Mouse (Mus musculus): ENCODE results near the gene Slx1b. TPM values are rescaled to one million over a fixed set of nuclear protein-coding genes. Genes with fewer than 3 reads are reported as not detected.

Gene Slx1b
- polyA plus RNA-seq, 1 experiment = 16.0 TPM

GRCm38 (mm10) chr7:126663646-126664045 lies 31.9 kb downstream of the Slx1b start:
- H3K27me3 ChIP-seq (ENCODE audit: control insufficient read depth, insufficient read depth, low read length) = no peaks in the 10 kb centered on the region
- TF ChIP-seq CTCF (IDR thresholded peaks at IDR 0.05; ENCODE audit: extremely low read depth, insufficient read length, insufficient replicate concordance, low read depth, low read length) = no peak
- TF ChIP-seq POLR2A (IDR thresholded peaks at IDR 0.05; ENCODE audit: low read depth, low read length) = no peak
- H3K27ac ChIP-seq (ENCODE audit: insufficient read depth, low read depth, low read length) = no peak overlapping the region
- peaks cover 8% of the 10 kb centered on the region for H3K36me3 ChIP-seq (ENCODE audit: control insufficient read depth, insufficient read depth, low read length)
- WGBS = 67% methylated on average over 8 of the region's 8 CpGs
- no peak overlapping the region for H3K4me3 ChIP-seq (ENCODE audit: low read depth, low read length)
- peaks cover 9% of the 10 kb centered on the region for H3K4me1 ChIP-seq (ENCODE audit: control insufficient read depth, insufficient read depth, insufficient read length, low read length)

GRCm38 (mm10) chr7:126659771-126660170 lies 35.8 kb downstream of the Slx1b start:
- Histone ChIP-seq H3K4me1 (ENCODE audit: control insufficient read depth, insufficient read depth, insufficient read length, low read length) (no peaks in the 10 kb centered on the region), H3K27me3 (ENCODE audit: control insufficient read depth, insufficient read depth, low read length) (no peaks in the 10 kb centered on the region), H3K36me3 (ENCODE audit: control insufficient read depth, insufficient read depth, low read length) (peaks cover 2% of the 10 kb centered on the region), H3K4me3 (ENCODE audit: low read depth, low read length) (no peak overlapping the region), H3K27ac (ENCODE audit: insufficient read depth, low read depth, low read length) (no peak overlapping the region)
- 94% methylated on average over 3 of the region's 3 CpGs for WGBS
- no peak for TF ChIP-seq CTCF (IDR thresholded peaks at IDR 0.05; ENCODE audit: extremely low read depth, insufficient read length, insufficient replicate concordance, low read depth, low read length)
- TF ChIP-seq POLR2A (IDR thresholded peaks at IDR 0.05; ENCODE audit: low read depth, low read length) = no peak

GRCm38 (mm10) chr7:126657522-126657921 lies 38.1 kb downstream of the Slx1b start:
- Histone ChIP-seq H3K27me3 (ENCODE audit: control insufficient read depth, insufficient read depth, low read length) (no peaks in the 10 kb centered on the region), H3K27ac (ENCODE audit: insufficient read depth, low read depth, low read length) (no peak overlapping the region), H3K36me3 (ENCODE audit: control insufficient read depth, insufficient read depth, low read length) (no peaks in the 10 kb centered on the region; the same call in 1 of the 2 replicates), H3K4me3 (ENCODE audit: low read depth, low read length) (no peak overlapping the region), H3K4me1 (ENCODE audit: control insufficient read depth, insufficient read depth, insufficient read length, low read length) (no peaks in the 10 kb centered on the region)
- TF ChIP-seq CTCF (IDR thresholded peaks at IDR 0.05; ENCODE audit: extremely low read depth, insufficient read length, insufficient replicate concordance, low read depth, low read length) (no peak), POLR2A (IDR thresholded peaks at IDR 0.05; ENCODE audit: low read depth, low read length) (no peak)
- WGBS = 62% methylated on average over 1 of the region's 1 CpGs

GRCm38 (mm10) chr7:126655695-126656094 lies 39.9 kb downstream of the Slx1b start:
- H3K4me3 ChIP-seq (ENCODE audit: low read depth, low read length) = no peak overlapping the region
- TF ChIP-seq CTCF (IDR thresholded peaks at IDR 0.05; ENCODE audit: extremely low read depth, insufficient read length, insufficient replicate concordance, low read depth, low read length) = no peak
- no peak for TF ChIP-seq POLR2A (IDR thresholded peaks at IDR 0.05; ENCODE audit: low read depth, low read length)
- H3K36me3 ChIP-seq (ENCODE audit: control insufficient read depth, insufficient read depth, low read length) = no peaks in the 10 kb centered on the region
- no peaks in the 10 kb centered on the region; the same call in 1 of the 2 replicates for H3K4me1 ChIP-seq (ENCODE audit: control insufficient read depth, insufficient read depth, insufficient read length, low read length)
- WGBS = 80% methylated on average over 3 of the region's 3 CpGs
- H3K27me3 ChIP-seq (ENCODE audit: control insufficient read depth, insufficient read depth, low read length) = no peaks in the 10 kb centered on the region
- no peak overlapping the region for H3K27ac ChIP-seq (ENCODE audit: insufficient read depth, low read depth, low read length)

- Histone ChIP-seq H3K27ac (ENCODE audit: insufficient read depth, low read depth, low read length) (no peak overlapping the region), H3K4me1 (ENCODE audit: control insufficient read depth, insufficient read depth, insufficient read length, low read length) (peaks cover 6% of the 10 kb centered on the region; the same call in 1 of the 2 replicates), H3K4me3 (ENCODE audit: low read depth, low read length) (no peak overlapping the region), H3K27me3 (ENCODE audit: control insufficient read depth, insufficient read depth, low read length) (no peaks in the 10 kb centered on the region), H3K36me3 (ENCODE audit: control insufficient read depth, insufficient read depth, low read length) (no peaks in the 10 kb centered on the region)
- 77% methylated on average over 2 of the region's 2 CpGs for whole genome bisulfite sequencing
- TF ChIP-seq CTCF (IDR thresholded peaks at IDR 0.05; ENCODE audit: extremely low read depth, insufficient read length, insufficient replicate concordance, low read depth, low read length) = no peak
- no peak for TF ChIP-seq POLR2A (IDR thresholded peaks at IDR 0.05; ENCODE audit: low read depth, low read length)
Observed at GRCm38 (mm10) chr7:126653991-126654390, 41.6 kb downstream of the Slx1b start.

- H3K36me3 ChIP-seq (ENCODE audit: control insufficient read depth, insufficient read depth, low read length) = no peaks in the 10 kb centered on the region
- no peak overlapping the region for H3K4me3 ChIP-seq (ENCODE audit: low read depth, low read length)
- no peak for TF ChIP-seq POLR2A (IDR thresholded peaks at IDR 0.05; ENCODE audit: low read depth, low read length)
- no peaks in the 10 kb centered on the region for H3K27me3 ChIP-seq (ENCODE audit: control insufficient read depth, insufficient read depth, low read length)
- WGBS = 14% methylated on average over 2 of the region's 2 CpGs
- H3K27ac ChIP-seq (ENCODE audit: insufficient read depth, low read depth, low read length) = no peak overlapping the region
- H3K4me1 ChIP-seq (ENCODE audit: control insufficient read depth, insufficient read depth, insufficient read length, low read length) = peaks cover 11% of the 10 kb centered on the region; the same call in 1 of the 2 replicates
Observed at GRCm38 (mm10) chr7:126650852-126651251, 44.7 kb downstream of the Slx1b start.

- Histone ChIP-seq H3K4me1 (ENCODE audit: control insufficient read depth, insufficient read depth, insufficient read length, low read length) (peaks cover 15% of the 10 kb centered on the region; the same call in 1 of the 2 replicates), H3K36me3 (ENCODE audit: control insufficient read depth, insufficient read depth, low read length) (no peaks in the 10 kb centered on the region), H3K27ac (ENCODE audit: insufficient read depth, low read depth, low read length) (peak within 1 kb of the TSS; percentile 95), H3K27me3 (ENCODE audit: control insufficient read depth, insufficient read depth, low read length) (no peaks in the 10 kb centered on the region), H3K4me3 (ENCODE audit: low read depth, low read length) (peak within 1 kb of the TSS; percentile 80)
- TF ChIP-seq POLR2A (IDR thresholded peaks at IDR 0.05; ENCODE audit: low read depth, low read length) (peak; percentile 92), CTCF (IDR thresholded peaks at IDR 0.05; ENCODE audit: extremely low read depth, insufficient read length, insufficient replicate concordance, low read depth, low read length) (no peak)
- WGBS = under 1% methylated on average over 57 of the region's 57 CpGs
Observed at GRCm38 (mm10) chr7:126649231-126650051, 46.1 kb downstream of the Slx1b start, which contains the start of gene Sgf29. Gene Sgf29 (plus strand): TSS chr7:126649309.

Data from small intestine, adult 2 months (tissue).